In genomic region chr16:31074324-31074908, GRCm38 (mm10) we compare ENCODE assay signal across 24 mouse cellular contexts.
"Had no signal": no experiment of that assay in that cellular context is flagged by ENCODE, and none has a peak within 500 bp of the region (broad histone marks: within the 10 kb centered on the region; RNA-seq: fewer than 3 reads in every experiment).

No protein-coding gene starts in this region.

- H3K36me3 ChIP-seq: heart, embryonic 15.5 days; intestine, embryonic 15.5 days had no signal

- H3K9ac ChIP-seq: heart, embryonic 13.5 days; heart, embryonic 15.5 days; hindbrain, embryonic 14.5 days; intestine, embryonic 15.5 days; limb, embryonic 13.5 days; limb, embryonic 15.5 days; liver, embryonic 12.5 days; liver, embryonic 14.5 days had no signal

- DNase-seq: gastrocnemius, postnatal 14 days; heart, adult 18-20 months; heart, postnatal 14 days; heart, postnatal 36 days; kidney, adult 18-20 months; kidney, adult 8-10 months; kidney, postnatal 10 days; kidney, postnatal 25 days; kidney, postnatal 4 days; layer of hippocampus, postnatal 36 days; left cerebral cortex, postnatal 4 days had no signal

- H3K4me2 ChIP-seq: heart, embryonic 11.5 days; heart, embryonic 13.5 days; heart, embryonic 15.5 days; hindbrain, embryonic 14.5 days; intestine, embryonic 15.5 days; limb, embryonic 13.5 days; limb, embryonic 15.5 days; liver, embryonic 12.5 days had no signal

- H3K27ac ChIP-seq: heart, embryonic 13.5 days; heart, embryonic 15.5 days; hindbrain, embryonic 14.5 days; intestine, embryonic 15.5 days; layer of hippocampus, adult 2 months; limb, embryonic 13.5 days; limb, embryonic 15.5 days; liver, embryonic 12.5 days; liver, embryonic 14.5 days had no signal

- H3K4me3 ChIP-seq: heart, embryonic 13.5 days; heart, embryonic 15.5 days; intestine, embryonic 15.5 days; layer of hippocampus, adult 2 months; limb, embryonic 13.5 days; limb, embryonic 15.5 days; liver, embryonic 12.5 days had no signal

- H3K9me3 ChIP-seq: heart, embryonic 13.5 days; heart, embryonic 15.5 days; intestine, embryonic 15.5 days; limb, embryonic 13.5 days; limb, embryonic 15.5 days; liver, embryonic 12.5 days had no signal

- H3K27me3 ChIP-seq: heart, embryonic 13.5 days; heart, embryonic 15.5 days; intestine, embryonic 15.5 days; limb, embryonic 15.5 days; liver, embryonic 12.5 days had no signal

- ATAC-seq: hindbrain, embryonic 16.5 days; inflammation-experienced regulatory T-cells, adult 6 months; intestine, embryonic 15.5 days; intestine, postnatal 0 days; liver, embryonic 12.5 days had no signal
